Mouse (Mus musculus) C2C12 (cell line): ENCODE results near the gene Sec31b. TPM values are rescaled to one million over a fixed set of nuclear protein-coding genes. Genes with fewer than 3 reads are reported as not detected.

Source experiments
- H3K27me3 ChIP-seq: one replicate; pipeline ENCODE4 v1.6.1; 2011; ENCODE audit not compliant: control insufficient read depth, insufficient read depth, insufficient read length
- H3K36me3 ChIP-seq: one replicate; pipeline ENCODE4 v1.6.1; 2011; ENCODE audit not compliant: control insufficient read depth, insufficient read depth
- H3K4me3 ChIP-seq: one replicate; pipeline ENCODE4 v1.5.1; 2011; ENCODE audit warnings: mild to moderate bottlenecking, control low read depth; ENCODE audit not compliant: poor library complexity, insufficient read depth, severe bottlenecking
- H3K79me2 ChIP-seq: one replicate; pipeline ENCODE4 v1.6.1; 2011; ENCODE audit not compliant: control insufficient read depth, insufficient read depth
- H3K79me3 ChIP-seq: one replicate; pipeline ENCODE4 v1.6.1; 2011; ENCODE audit warnings: low read depth, control low read depth
- H3ac ChIP-seq: one replicate; pipeline ENCODE3; 2011; ENCODE audit warnings: low read depth; ENCODE audit not compliant: control insufficient read depth, insufficient read length
- CEBPB ChIP-seq: IDR thresholded peaks from one replicate; pipeline ENCODE4 v1.6.1; 2011; ENCODE audit warnings: low read depth, mild to moderate bottlenecking, control low read depth, moderate library complexity
- CTCF ChIP-seq: IDR thresholded peaks from one replicate; pipeline ENCODE4 v1.5.1; 2011; ENCODE audit not compliant: control insufficient read depth, insufficient read depth, insufficient read length
- FOSL1 ChIP-seq: IDR thresholded peaks from one replicate; pipeline ENCODE4 v1.8.0; 2011; ENCODE audit warnings: mild to moderate bottlenecking, low read length; ENCODE audit not compliant: poor library complexity, insufficient read depth, severe bottlenecking
- MAX ChIP-seq: IDR thresholded peaks from one replicate; pipeline ENCODE4 v1.6.1; 2011; ENCODE audit warnings: mild to moderate bottlenecking, control low read depth
- MYOD1 ChIP-seq: IDR thresholded peaks from one replicate; pipeline ENCODE4 v1.6.1; 2011; ENCODE audit warnings: low read depth; ENCODE audit not compliant: control insufficient read depth, insufficient read length
- MYOG ChIP-seq: IDR thresholded peaks from one replicate; pipeline ENCODE4 v1.6.1; 2011; ENCODE audit not compliant: control insufficient read depth, insufficient read length; ENCODE audit errors: extremely low read depth
- USF1 ChIP-seq: IDR thresholded peaks from one replicate; pipeline ENCODE4 v1.6.1; 2011; ENCODE audit warnings: low read depth, mild to moderate bottlenecking, control low read depth, moderate library complexity
- polyA plus RNA-seq: library from polyadenylated mRNA; unstranded; fragments of >200 nt; fragmentation: generic; extraction: Trizol; gene quantifications from one replicate; pipeline ENCODE4 v1.2.1, GENCODE M21; 2012; ENCODE audit warnings: missing spikeins

Sec31b gene
- polyA plus RNA-seq, 1 experiment = 0.01 TPM

DNA sequence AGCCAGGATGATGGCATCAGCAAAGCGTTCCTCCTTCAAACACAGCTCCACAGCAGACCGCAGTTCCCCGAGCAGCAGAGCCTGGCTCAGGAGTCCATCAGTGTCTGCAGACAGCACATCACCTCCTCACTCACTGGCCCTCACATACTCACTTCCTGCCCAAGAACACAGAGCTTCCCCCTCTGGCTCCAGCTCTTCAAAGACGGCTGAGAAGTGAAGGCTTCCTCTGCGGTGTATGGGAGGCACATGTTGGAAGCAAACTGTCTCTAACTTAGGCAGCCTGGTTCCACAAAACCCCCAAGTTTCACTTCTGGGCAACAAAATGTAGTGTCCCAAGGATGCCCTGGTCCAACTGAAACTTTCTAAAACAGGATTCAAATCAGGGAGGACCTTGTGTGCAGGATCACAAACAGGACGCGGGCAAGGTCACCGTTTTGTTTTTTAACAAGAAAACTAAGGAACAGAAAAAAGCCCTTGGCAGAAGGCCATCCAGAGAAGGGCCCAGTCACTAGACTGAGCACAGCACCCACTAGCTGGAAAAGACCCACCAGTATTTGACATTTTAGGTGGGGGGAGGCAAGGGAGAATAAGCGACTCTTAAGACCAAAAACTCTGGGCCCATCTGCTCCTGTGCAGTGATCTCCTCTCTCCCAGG is 20.0 kb downstream of the Sec31b start:
- TF ChIP-seq MYOD1 = no peak
- no peak for TF ChIP-seq CEBPB
- TF ChIP-seq MYOG = no peak
- no peak for TF ChIP-seq MAX
- TF ChIP-seq FOSL1 = no peak
- TF ChIP-seq USF1 = no peak
- no peak for TF ChIP-seq CTCF
- no peaks in the 10 kb centered on the region for H3K79me3 ChIP-seq
- H3K79me2 ChIP-seq = no peaks in the 10 kb centered on the region
- H3K36me3 ChIP-seq = no peaks in the 10 kb centered on the region
- no peak overlapping the region for H3ac ChIP-seq
- peaks cover 63% of the 10 kb centered on the region for H3K27me3 ChIP-seq
- no peak overlapping the region for H3K4me3 ChIP-seq

DNA sequence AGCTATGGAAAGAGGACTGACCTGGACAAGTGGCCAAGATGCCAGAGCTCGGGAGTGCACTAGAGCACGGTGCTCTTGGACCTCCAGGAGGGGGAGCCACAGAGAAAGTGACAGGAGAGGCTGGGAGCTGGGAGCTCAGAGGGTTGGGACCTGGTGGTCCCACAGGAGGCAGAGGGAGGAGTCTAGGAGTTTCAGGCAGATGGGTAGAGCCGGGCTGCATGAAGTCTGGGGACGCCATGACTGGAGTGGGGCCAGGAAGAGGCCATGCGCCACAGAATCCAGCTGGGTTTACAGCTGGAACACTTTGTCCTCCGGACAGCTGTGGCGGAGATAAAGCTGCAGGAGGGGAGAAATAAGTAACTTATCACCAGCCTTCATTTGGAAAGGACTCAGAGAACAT is 26.5 kb downstream of the Sec31b start:
- TF ChIP-seq FOSL1 = no peak
- TF ChIP-seq MYOG = no peak
- TF ChIP-seq USF1 = no peak
- TF ChIP-seq MYOD1 = no peak
- no peak for TF ChIP-seq CEBPB
- no peak for TF ChIP-seq CTCF
- TF ChIP-seq MAX = no peak
- H3K27me3 ChIP-seq = peaks cover 59% of the 10 kb centered on the region

DNA sequence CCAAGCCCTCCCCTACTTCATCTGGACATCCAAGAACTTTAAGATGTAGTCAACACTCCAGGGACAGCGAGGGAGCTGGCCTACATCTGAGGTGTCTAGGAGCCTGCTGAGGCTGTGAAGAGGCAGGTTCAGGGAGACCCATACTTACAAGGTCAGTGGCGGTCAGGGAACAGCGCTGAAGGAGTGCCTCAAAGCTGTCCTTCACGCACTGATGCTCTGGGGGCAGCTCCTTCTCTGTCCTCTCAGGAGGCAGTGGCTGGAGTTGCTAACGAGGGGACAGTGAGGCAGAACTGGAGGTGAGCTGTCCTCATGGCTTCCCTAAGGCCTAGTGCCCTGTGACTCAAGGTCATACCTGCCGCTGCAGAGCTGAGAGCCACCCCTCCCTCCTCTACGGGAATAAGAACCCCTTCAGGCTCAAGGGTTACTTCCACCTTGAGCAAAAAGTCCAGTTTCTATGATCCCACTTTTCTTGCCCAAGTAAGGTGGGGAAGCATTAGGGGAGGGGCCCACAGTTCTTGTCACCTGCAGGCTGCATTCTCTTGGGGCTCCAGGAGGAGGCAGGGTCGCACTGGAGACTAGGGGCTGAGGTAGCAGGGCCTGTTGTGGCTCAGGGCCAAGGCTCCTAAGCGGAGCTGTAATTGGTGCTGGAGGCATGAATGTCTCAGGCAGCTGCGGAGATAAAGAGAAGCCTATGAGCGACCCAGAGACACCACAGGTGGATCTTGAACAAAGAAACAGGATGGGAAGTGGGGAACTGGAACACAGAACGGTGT is 27.5 kb downstream of the Sec31b start:
- H3K36me3 ChIP-seq = no peaks in the 10 kb centered on the region
- no peak overlapping the region for H3K4me3 ChIP-seq
- H3ac ChIP-seq = no peak overlapping the region
- TF ChIP-seq MYOD1 (no peak), USF1 (no peak), CEBPB (no peak), MAX (no peak), FOSL1 (no peak), CTCF (no peak), MYOG (no peak)
- H3K27me3 ChIP-seq = peaks cover 59% of the 10 kb centered on the region
- no peaks in the 10 kb centered on the region for H3K79me2 ChIP-seq
- no peaks in the 10 kb centered on the region for H3K79me3 ChIP-seq

More for the DNA sequence above, 26.5 kb downstream of the Sec31b start:
- Histone ChIP-seq H3K79me3 (no peaks in the 10 kb centered on the region), H3ac (no peak overlapping the region), H3K36me3 (no peaks in the 10 kb centered on the region), H3K4me3 (no peak overlapping the region), H3K79me2 (no peaks in the 10 kb centered on the region)

DNA sequence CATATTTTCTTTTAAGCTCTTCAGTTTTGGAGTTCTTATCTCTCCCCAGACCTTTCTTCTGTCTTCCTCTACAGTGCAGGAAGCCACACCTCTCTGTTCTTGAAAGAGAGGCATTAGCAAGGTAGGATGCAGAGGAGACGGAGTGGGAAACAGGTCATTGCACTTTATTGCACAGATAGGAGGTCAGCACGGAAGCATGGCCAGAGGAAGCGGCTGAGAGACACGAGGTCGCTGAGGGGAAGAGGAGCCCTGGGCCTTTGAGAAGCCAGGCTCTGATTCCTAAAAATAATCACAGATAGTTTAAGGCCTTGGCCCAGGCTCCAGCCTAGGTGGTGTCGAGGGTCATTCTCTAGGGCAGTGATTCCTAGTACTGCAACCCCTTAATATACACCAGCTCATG is 29.9 kb downstream of the Sec31b start:
- Histone ChIP-seq H3K79me2 (no peaks in the 10 kb centered on the region), H3ac (no peak overlapping the region), H3K4me3 (no peak overlapping the region), H3K79me3 (no peaks in the 10 kb centered on the region), H3K36me3 (no peaks in the 10 kb centered on the region), H3K27me3 (peaks cover 78% of the 10 kb centered on the region)
- TF ChIP-seq FOSL1 (no peak), MYOD1 (no peak), CEBPB (no peak), USF1 (no peak), CTCF (no peak), MYOG (no peak), MAX (no peak)

DNA sequence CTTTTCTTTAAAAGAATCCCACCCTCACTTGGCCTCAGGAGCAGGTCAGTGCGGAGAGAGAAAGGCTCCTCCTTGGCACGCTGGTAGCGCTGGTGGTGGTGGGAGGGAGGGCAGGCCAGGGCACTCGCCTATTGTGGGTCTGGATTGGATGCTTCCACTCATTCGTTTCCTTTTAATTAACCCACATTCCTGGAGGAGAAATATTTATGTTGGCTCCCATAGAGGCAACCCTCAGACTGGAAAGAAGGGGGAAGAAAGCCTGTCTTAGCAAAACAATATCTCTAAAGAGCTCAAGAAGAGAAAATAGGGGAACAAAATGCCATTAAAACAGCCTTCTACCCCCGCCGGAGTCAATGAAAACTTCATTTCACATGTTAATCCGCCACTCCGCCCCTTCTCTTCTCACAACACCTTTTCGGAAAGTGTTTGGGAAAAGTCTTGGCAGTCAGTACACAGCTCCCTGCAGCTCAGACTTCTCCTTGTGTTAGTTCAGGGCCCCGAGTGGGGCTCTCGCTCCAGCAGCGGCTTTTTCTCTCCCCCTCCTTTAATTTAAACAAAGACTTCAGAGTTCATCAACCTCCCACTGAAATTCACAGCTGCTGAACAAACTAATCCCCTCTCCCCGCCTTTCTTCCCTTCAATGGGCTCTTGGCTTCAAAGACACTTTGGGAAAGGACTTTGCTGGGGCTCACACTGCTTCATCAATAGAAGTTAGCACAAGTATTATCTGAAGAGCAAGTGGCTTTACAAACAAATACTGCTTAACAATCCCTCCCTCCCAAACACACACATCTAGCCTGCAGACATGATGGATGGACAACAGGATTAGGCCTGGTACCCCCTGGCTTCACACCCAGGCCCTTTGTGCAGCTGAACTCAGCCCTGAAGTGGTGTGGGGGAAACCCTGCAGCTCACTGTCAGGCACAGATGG is 30.9 kb downstream of the Sec31b start:
- Histone ChIP-seq H3ac (no peak overlapping the region), H3K79me2 (no peaks in the 10 kb centered on the region), H3K79me3 (no peaks in the 10 kb centered on the region), H3K36me3 (no peaks in the 10 kb centered on the region), H3K27me3 (peaks cover 83% of the 10 kb centered on the region), H3K4me3 (no peak overlapping the region)
- TF ChIP-seq FOSL1 = no peak
